Mouse (Mus musculus) spleen, postnatal 36 days (tissue): ENCODE data around the gene Cxcl3.
"Not testable (repeated sequence)": the region's sequence is repeated elsewhere in the genome, so short reads cannot be mapped to it uniquely, and the experiment has no call there.

Experiments
- DNase-seq, 2 experiments: peaks; one replicate each; pipeline ENCODE4 v3.0.0; 2022; ENCODE audit warnings: low spot score in 2 of 2, mixed read lengths in 1 of 2

Gene Cxcl3

GRCm38 (mm10) chr5:90790074-90790502, 4.2 kb downstream of the Cxcl3 start:
- no peak for DNase-seq

- no peak for DNase-seq
Measured at GRCm38 (mm10) chr5:90794195-90794625, 8.3 kb downstream of the Cxcl3 start, which contains the start of gene Cxcl15. Gene Cxcl15, plus strand, starts transcription at chr5:90794534.

GRCm38 (mm10) chr5:90795392-90795791, 9.5 kb downstream of the Cxcl3 start:
- not testable (repeated sequence) for DNase-seq

- no peak for DNase-seq
Measured at GRCm38 (mm10) chr5:90804574-90804973, 18.7 kb downstream of the Cxcl3 start.

GRCm38 (mm10) chr5:90806050-90806449, 20.1 kb downstream of the Cxcl3 start:
- DNase-seq = no peak

DNA sequence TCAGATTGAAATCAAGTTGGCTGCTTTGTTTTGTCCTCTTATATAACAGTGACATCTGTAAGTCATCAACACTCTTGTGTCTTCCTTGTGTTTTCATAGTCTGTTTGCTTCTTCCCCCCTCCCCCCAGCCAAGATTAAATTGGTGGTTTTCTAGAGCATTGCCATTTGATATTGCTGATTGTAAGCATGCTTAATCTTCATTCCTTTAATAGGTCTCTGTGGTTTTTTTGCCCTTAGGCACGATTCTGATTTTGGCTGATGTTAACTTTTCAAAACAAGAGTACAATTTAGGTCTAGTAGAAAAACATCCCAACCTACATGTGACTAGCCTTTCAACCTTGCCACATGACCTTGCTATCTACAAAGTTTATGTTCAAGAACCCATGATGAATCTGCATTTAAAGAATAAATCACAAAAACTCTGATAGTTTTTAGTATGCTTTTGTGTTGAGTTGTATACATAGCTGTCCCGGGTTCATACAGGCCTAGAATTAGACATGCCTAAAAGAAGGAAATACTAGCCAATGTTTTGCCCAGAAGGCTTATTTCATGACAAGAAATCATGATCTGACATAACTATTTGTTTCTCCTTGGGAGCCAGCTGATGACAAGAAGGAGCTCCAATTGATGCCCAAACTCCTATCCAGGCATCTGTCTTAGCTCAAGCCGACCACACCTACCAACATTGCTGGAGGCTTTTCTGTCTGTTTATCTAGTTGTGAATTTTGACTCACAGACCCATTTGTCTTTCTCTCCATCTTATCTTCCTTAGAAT, 21.5 kb downstream of the Cxcl3 start:
- DNase-seq = no peak

DNA sequence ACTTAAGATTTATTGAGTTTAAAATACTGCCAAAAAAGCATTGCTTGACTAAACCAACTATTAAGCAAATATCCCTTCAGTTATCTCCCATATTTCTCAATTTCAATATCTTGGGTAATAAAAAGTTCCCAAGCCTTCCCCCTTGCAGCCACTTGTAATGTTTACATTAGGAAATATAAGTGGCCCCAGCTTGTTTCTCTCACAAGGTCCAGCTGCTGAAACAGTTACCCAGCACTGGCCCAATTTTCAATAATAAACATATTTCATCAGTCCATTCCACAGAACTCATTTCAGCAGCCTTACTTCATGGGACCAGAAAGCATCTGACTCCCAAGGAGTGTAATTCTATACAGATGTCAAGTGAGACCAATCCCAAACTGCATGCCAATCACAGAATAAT, 33.9 kb downstream of the Cxcl3 start:
- no peak for DNase-seq

- no peak for DNase-seq
Measured at GRCm38 (mm10) chr5:90832145-90832767, 46.4 kb downstream of the Cxcl3 start.

DNA sequence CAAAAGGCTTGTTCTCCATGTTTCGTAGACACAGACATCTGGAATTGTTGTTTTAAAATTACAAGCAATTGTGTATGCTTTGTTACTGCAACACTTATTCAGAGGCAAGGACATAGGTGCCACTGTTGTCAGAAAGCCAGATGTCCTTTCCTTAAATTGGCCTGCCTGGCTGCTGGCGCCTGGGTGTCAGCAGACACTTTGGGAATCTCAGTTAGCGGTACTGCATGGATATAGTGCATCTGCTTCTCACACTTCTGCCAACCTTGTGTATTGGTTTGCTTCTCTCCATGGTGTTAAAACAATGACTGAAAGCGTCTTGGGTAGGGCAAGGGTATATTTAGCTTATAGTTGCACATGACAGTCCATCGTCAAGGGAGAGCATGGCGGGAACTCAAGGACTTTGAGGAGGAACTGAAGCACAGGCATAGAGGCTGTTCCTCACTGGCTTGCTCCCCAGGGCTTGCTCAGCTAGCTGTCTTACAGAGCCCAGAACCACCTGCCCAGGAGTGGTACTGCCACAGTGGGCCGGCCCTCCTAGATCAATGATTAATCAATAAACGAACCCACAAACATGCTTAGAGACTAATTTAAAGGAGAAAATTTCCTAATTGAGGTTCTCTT, 47.0 kb downstream of the Cxcl3 start:
- DNase-seq = no peak

DNA sequence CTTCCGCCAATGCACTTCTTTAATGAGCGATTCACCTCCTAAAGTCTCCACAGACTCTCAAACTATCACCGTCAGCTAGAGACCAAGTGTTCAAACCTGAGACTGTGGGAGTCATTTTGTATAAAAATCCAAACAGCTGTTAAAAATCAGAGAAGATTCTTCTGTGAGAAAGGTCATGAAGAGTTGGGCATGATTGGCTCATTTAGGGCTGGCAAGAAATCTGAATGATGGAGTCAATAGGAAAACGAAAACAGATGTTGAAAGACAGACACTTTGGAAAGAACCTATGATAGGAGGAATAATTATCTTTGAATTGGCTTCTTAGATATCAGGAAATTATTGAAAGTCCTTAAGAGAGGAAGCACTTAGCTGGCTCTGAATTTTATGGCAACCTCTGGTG, 48.5 kb downstream of the Cxcl3 start:
- DNase-seq = no peak

DNA sequence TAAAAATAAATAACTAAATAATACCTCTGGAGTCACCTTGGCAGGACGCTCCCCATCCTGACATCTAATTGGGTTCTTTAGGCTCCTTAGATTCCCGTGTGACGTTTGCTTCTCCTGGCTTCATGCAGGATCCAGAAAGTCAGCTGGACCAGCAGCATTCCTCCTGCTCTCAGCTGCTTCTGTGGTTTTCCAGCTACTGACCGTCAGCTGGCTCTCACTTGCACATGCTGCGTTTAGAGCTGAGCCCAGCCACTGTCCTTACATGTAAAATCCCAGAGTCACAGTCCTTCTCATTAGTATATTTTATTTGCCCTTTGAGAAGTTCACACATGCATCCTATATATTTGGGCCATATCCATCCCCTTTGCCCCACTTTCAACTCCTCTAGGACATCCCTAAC, 52.7 kb downstream of the Cxcl3 start:
- DNase-seq = no peak
